Mouse (Mus musculus): ENCODE measurements around the gene Grap. TPM values are rescaled to one million over a fixed set of nuclear protein-coding genes. Genes with fewer than 3 reads are reported as not detected.

Gene Grap
- total RNA-seq, 2 experiments from 2014 or later = 12.1 to 13.5 TPM

- no peak for DNase-seq
These were observed 67.6 kb downstream of the Grap start, which contains the start of gene Slc5a10 for GRCm38 (mm10) chr11:61720636-61721035. Slc5a10 (minus strand) TSS chr11:61720826.

GRCm38 (mm10) chr11:61722077-61722476 is 69.0 kb downstream of the Grap start:
- DNase-seq = no peak

Other genes with a start within 250 kb of the Grap start
- under 1 TPM in 1 of 2 experiments, not detected in 1; 0.15 TPM for gene Rnf112, start 199.1 kb upstream of the Grap start, total RNA-seq (2021)
- 10 to 100 TPM; 12.5 to 13.3 TPM for gene Mfap4, start 167.8 kb upstream of the Grap start, total RNA-seq (2021)
- gene Mapk7, start 158.9 kb upstream of the Grap start, total RNA-seq (2021) = 1 to 10 TPM; 5.7 to 6.0 TPM
- gene B9d1, start 148.1 kb upstream of the Grap start, total RNA-seq (2021) = 1 to 10 TPM; 6.3 to 7.5 TPM
- 10 to 100 TPM; 24.5 to 28.1 TPM for gene Epn2, start 73.6 kb upstream of the Grap start, total RNA-seq (2021)
- under 1 TPM; 0.25 to 0.33 TPM for gene Fam83g, start 30.8 kb downstream of the Grap start, total RNA-seq (2021)
- gene Slc5a10, start 67.6 kb downstream of the Grap start, total RNA-seq (2021) = not detected
- 1 to 10 TPM; 7.1 to 7.8 TPM for gene Prpsap2, start 108.8 kb downstream of the Grap start, total RNA-seq (2021)
- gene Ulk2, start 201.8 kb downstream of the Grap start, total RNA-seq (2021) = 10 to 100 TPM; 45.9 to 50.7 TPM

Data from heart, adult 18-20 months (tissue).